8 mouse cellular contexts compared by ENCODE assay signal in genomic region chr14:45142511-45142910, GRCm38 (mm10).
DNase-seq lines count a peak whose midpoint lies in the region.

No protein-coding gene starts in this region.

- peak; percentile 39 to 50 for DNase-seq in cerebellum, postnatal 14 days
- no peak for DNase-seq in cerebellum, adult 8-10 months
- peak; percentile 72 for DNase-seq in 3T3-L1 (ENCODE audit: low read depth, low spot score)
- DNase-seq in adrenal gland, postnatal 10 days = peak; percentile 44
- DNase-seq in frontal cortex, postnatal 25 days (ENCODE audit: low spot score in 2 of 2) = peak; percentile 20 to 21
- DNase-seq in kidney, postnatal 4 days = peak; percentile 64 to 70
- DNase-seq in lung, postnatal 14 days = peak; percentile 62
- DNase-seq in right cerebral cortex, postnatal 36 days (ENCODE audit: low spot score in 2 of 2) = peak; percentile 9 to 43
